Mouse (Mus musculus) monocyte, adult 5-6 weeks (primary cell): Measurements from ENCODE around the gene Vmn2r101. TPM values are rescaled to one million over a fixed set of nuclear protein-coding genes. Genes with fewer than 3 reads are reported as not detected.

Source experiments
- ATAC-seq: fragments of 153-309, 156-312 bp; replicated peaks from 2 replicates; pipeline ENCODE4 v1.8.0; 2017; ENCODE audit warnings: mild to moderate bottlenecking; ENCODE audit not compliant: low TSS enrichment, insufficient number of reproducible peaks, severe bottlenecking, poor library complexity, low FRiP score
- total RNA-seq: library from RNA; stranded (forward); fragments of 200-1000, 200-491, 200-594 nt; gene quantifications from 3 replicates; pipeline ENCODE4 v1.2.3, GENCODE M21; 2017

The Vmn2r101 gene
- not detected in 3 replicates for total RNA-seq

- ATAC-seq, result no peak
Observed at GRCm38 (mm10) chr17:19576927-19577326, at the start of gene Vmn2r101. Gene Vmn2r101 (plus strand): TSS chr17:19577227.

- no peak for ATAC-seq
Observed at GRCm38 (mm10) chr17:19629328-19629727, 52.3 kb downstream of the Vmn2r101 start.

GRCm38 (mm10) chr17:19658447-19658846 lies 81.4 kb downstream of the Vmn2r101 start:
- peak; percentile 82; the same call in 1 of the 2 replicates for ATAC-seq

GRCm38 (mm10) chr17:19660028-19660427 lies 83.0 kb downstream of the Vmn2r101 start, which contains the start of gene Vmn2r102:
Gene Vmn2r102 (plus strand): TSS chr17:19660328.
- no peak for ATAC-seq

Other genes starting within 250 kb of the Vmn2r101 start
- gene Vmn2r99, start 215.3 kb upstream of the Vmn2r101 start, total RNA-seq, result not detected in 3 replicates
- gene Vmn2r100, start 72.5 kb upstream of the Vmn2r101 start, total RNA-seq, result not detected in 3 replicates
- gene Vmn2r102, start 83.1 kb downstream of the Vmn2r101 start, total RNA-seq, result 0.11 TPM in 1 of 3 replicates, not detected in the others
- gene Vmn2r103, start 196.1 kb downstream of the Vmn2r101 start, total RNA-seq, result not detected in 3 replicates